Mouse (Mus musculus): ENCODE measurements around the gene Crb3. TPM values are rescaled to one million over a fixed set of nuclear protein-coding genes. Genes with fewer than 3 reads are reported as not detected.

Crb3 gene
- total RNA-seq, 4 experiments from 2014 or later: 0.51 to 2.6 (median 1.7) TPM

- DNase-seq (ENCODE audit: low spot score in 2 of 2): peak in 1 of 2 experiments; percentile 25
Measured at GRCm38 (mm10) chr17:57105181-57106034, 46.5 kb downstream of the Crb3 start, which contains the start of gene Tnfsf9. Gene Tnfsf9 (plus strand): TSS chr17:57105325.

- no peak for DNase-seq (ENCODE audit: low spot score in 2 of 2)
Measured at GRCm38 (mm10) chr17:57106035-57106368, 47.1 kb downstream of the Crb3 start.

DNA sequence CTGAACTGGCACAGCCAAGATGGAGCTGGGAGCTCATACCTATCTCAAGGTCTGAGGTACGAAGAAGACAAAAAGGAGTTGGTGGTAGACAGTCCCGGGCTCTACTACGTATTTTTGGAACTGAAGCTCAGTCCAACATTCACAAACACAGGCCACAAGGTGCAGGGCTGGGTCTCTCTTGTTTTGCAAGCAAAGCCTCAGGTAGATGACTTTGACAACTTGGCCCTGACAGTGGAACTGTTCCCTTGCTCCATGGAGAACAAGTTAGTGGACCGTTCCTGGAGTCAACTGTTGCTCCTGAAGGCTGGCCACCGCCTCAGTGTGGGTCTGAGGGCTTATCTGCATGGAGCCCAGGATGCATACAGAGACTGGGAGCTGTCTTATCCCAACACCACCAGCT, 48.2 kb downstream of the Crb3 start:
- DNase-seq (ENCODE audit: low spot score in 2 of 2): no peak

DNA sequence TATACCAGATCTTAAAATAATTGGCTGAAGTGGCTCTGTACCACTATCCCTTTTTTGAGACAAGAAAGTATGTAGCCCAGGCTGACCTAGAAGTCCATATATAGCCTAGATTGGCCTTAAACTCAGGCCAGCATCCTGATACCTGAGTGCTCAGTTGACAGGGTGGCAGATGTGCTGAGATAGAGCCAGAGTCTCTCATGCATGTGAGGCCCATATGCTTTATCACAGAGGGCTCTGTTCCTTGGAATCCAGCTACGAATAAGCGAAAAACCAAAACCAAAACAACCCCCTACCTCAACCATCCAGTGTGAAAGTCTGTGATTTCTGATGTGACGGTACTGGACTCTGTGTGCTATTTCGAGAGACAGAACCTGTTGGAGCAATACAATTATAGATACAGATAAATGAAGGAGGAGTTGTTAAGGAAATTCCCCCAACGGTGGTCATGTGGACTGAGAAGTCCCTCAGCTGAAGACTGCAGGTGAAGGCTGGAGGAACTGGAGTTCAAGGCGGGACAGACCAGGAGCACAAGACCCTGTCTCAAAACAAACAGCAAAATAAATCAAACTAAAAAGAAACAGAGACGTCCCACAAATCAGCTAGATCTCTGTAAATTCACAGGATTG, 49.2 kb downstream of the Crb3 start:
- DNase-seq (ENCODE audit: low spot score in 2 of 2): no peak

GRCm38 (mm10) chr17:57108666-57109171, 49.8 kb downstream of the Crb3 start:
- no peak for DNase-seq (ENCODE audit: low spot score in 2 of 2)

DNA sequence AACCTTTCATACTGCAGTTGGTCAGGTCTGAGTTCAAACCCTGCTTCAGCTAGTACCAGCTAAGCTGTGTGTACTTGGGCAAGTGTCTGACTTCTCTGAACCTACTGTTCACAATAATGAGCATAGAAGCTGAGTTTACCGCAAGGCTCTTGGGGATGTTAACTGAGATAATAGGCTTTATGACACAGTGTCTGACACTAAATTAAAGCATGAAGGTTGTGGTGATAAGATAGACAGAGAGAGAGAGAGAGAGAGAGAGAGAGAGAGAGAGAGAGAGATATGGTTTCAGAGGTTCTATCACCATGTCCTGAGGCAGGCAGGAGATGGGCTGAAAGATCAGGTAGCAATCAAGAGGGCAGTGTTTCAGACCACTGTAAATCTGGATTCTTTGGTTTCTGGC, 51.1 kb downstream of the Crb3 start:
- DNase-seq (ENCODE audit: low spot score in 2 of 2): no peak

DNA sequence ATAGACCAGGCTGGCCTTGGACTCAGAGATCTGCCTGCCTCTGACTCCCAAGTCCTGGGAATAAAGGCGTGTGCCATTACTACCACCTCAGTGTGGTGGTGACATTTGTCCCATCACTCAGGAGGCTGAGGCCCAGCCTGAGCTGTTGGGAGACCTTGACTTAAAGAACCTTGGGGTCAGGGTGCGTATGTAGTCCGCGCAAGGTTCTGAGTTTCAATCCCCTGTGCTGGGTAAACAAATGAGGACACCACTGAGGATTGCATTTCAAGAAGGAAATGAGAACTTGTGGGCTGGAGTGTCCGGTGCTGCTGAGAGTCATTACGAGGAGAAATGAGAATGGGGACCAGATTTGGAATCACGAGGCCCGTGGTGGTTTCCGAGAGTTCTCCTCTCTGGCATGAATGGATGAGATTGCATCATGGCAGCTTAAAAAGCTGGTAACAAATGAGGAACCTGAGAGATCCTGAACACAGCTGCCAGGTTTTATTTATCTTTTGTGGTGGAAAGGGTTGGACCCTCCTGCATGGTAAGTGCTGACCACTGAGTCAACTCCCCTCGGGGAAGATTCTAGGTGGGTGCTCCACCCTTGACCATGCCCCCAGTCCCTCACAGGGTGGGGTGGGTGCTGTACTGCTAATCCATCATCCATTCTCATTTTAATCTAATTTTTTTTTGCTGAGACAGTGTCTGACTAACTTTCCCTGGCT, 54.0 kb downstream of the Crb3 start:
- DNase-seq (ENCODE audit: low spot score in 2 of 2): no peak

Other genes starting within 250 kb of the Crb3 start
- gene Rfx2, start 228.1 kb upstream of the Crb3 start, total RNA-seq (2022): 1 to 10 TPM; 2.1 to 4.1 (median 3.1) TPM
- not detected for gene Acsbg2, start 184.7 kb upstream of the Crb3 start, total RNA-seq (2022)
- gene 1700061G19Rik, start 183.6 kb upstream of the Crb3 start, total RNA-seq (2022): under 1 TPM; 0.13 to 0.22 (median 0.17) TPM
- gene Mllt1, start 123.7 kb upstream of the Crb3 start, total RNA-seq (2022): 10 to 100 TPM; 67.0 to 82.3 (median 70.8) TPM
- gene Acer1, start 77.0 kb upstream of the Crb3 start, total RNA-seq (2022): not detected
- gene Clpp, start 68.8 kb upstream of the Crb3 start, total RNA-seq (2022): 10 to 100 TPM; 60.6 to 69.6 (median 65.4) TPM
- gene Alkbh7, start 61.8 kb upstream of the Crb3 start, total RNA-seq (2022): 10 to 100 TPM; 24.4 to 27.2 (median 26.1) TPM
- gene Pspn, start 59.1 kb upstream of the Crb3 start, total RNA-seq (2022): not detected
- gene Gtf2f1, start 47.8 kb upstream of the Crb3 start, total RNA-seq (2022): 10 to 100 TPM; 65.0 to 65.5 (median 65.2) TPM
- gene Gm17949, start 47.6 kb upstream of the Crb3 start, total RNA-seq (2022): under 1 TPM in 3 of 4 experiments, not detected in 1; 0.48 to 0.65 (median 0.53) TPM
- 100 to 1,000 TPM; 101 to 104 (median 102) TPM for gene Khsrp, start 27.6 kb upstream of the Crb3 start, total RNA-seq (2022)
- under 1 TPM in 1 of 4 experiments, not detected in 3; 0.30 TPM for gene Slc25a41, start 17.5 kb upstream of the Crb3 start, total RNA-seq (2022)
- gene Slc25a23, start 758 bp downstream of the Crb3 start, total RNA-seq (2022): 100 to 1,000 TPM; 313 to 347 (median 323) TPM
- gene Dennd1c, start 19.4 kb downstream of the Crb3 start, total RNA-seq (2022): 1 to 10 TPM; 1.1 to 3.9 (median 2.5) TPM
- 100 to 1,000 TPM; 607 to 698 (median 653) TPM for gene Tubb4a, start 28.7 kb downstream of the Crb3 start, total RNA-seq (2022)
- under 1 TPM; 0.39 to 0.84 (median 0.63) TPM for gene Tnfsf9, start 46.2 kb downstream of the Crb3 start, total RNA-seq (2022)
- under 1 TPM in 1 of 4 experiments, not detected in 3; 0.55 TPM for gene Cd70, start 90.7 kb downstream of the Crb3 start, total RNA-seq (2022)
- gene Tnfsf14, start 135.1 kb downstream of the Crb3 start, total RNA-seq (2022): not detected
- gene C3, start 169.0 kb downstream of the Crb3 start, total RNA-seq (2022): 1 to 10 TPM in 3 of 4 experiments, under 1 TPM in 1; 0.94 to 3.9 (median 1.3) TPM
- 10 to 100 TPM; 26.5 to 27.8 (median 27.5) TPM for gene Gpr108, start 189.3 kb downstream of the Crb3 start, total RNA-seq (2022)
- gene Trip10, start 190.3 kb downstream of the Crb3 start, total RNA-seq (2022): 1 to 10 TPM; 6.9 to 9.1 (median 8.1) TPM
- gene Vav1, start 220.0 kb downstream of the Crb3 start, total RNA-seq (2022): 1 to 10 TPM; 2.9 to 9.2 (median 5.0) TPM

All from left cerebral cortex, adult 8-10 months (tissue).